Mouse (Mus musculus) neural tube, embryonic 11.5 days (tissue): ENCODE data around the gene Optc. TPM values are rescaled to one million over a fixed set of nuclear protein-coding genes. Genes with fewer than 3 reads are reported as not detected.
A peak's percentile ranks its signal among the peaks of the same experiment; 100 is the strongest.

Experiments
- ATAC-seq: fragments of 200-750 bp; cut with Nextera tagmentation; 2 replicates; pipeline ENCODE4 v1.8.0; 2017; ENCODE audit warnings: moderate number of reproducible peaks, mild to moderate bottlenecking, moderate TSS enrichment, moderate library complexity; ENCODE audit not compliant: insufficient read depth, low FRiP score, low TSS enrichment
- DNase-seq: peaks from one replicate; pipeline ENCODE4 v3.0.0-alpha.2; 2015; ENCODE audit warnings: low spot score
- H3K27ac ChIP-seq: fragments of 300-500 bp; sonication (generic); 2 replicates; pipeline ENCODE4 v1.5.1; 2014; ENCODE audit warnings: low read depth, mild to moderate bottlenecking, low read length
- H3K27me3 ChIP-seq: fragments of 300-500 bp; sonication (generic); 2 replicates; pipeline ENCODE4 v1.6.1; 2014; ENCODE audit warnings: mild to moderate bottlenecking, low read length, mixed read lengths; ENCODE audit not compliant: control insufficient read depth, insufficient read depth
- H3K36me3 ChIP-seq: fragments of 300-500 bp; sonication (generic); 2 replicates; pipeline ENCODE4 v1.6.1; 2014; ENCODE audit warnings: mild to moderate bottlenecking, low read length, moderate library complexity, mixed read lengths; ENCODE audit not compliant: control insufficient read depth, insufficient read depth
- H3K4me1 ChIP-seq: fragments of 300-500 bp; sonication (generic); 2 replicates; pipeline ENCODE4 v1.6.1; 2014; ENCODE audit warnings: low read length, mixed read lengths; ENCODE audit not compliant: control insufficient read depth, insufficient read depth
- H3K4me2 ChIP-seq: fragments of 300-500 bp; sonication (generic); 2 replicates; pipeline ENCODE4 v1.6.1; 2014; ENCODE audit warnings: low read depth, mild to moderate bottlenecking, moderate library complexity
- H3K4me3 ChIP-seq: fragments of 300-500 bp; sonication (generic); 2 replicates; pipeline ENCODE4 v1.5.1; 2014; ENCODE audit warnings: low read depth, low read length
- H3K9ac ChIP-seq: fragments of 300-500 bp; sonication (generic); 2 replicates; pipeline ENCODE4 v1.6.1; 2014; ENCODE audit warnings: mild to moderate bottlenecking, low read length
- H3K9me3 ChIP-seq: fragments of 300-500 bp; sonication (generic); 2 replicates; pipeline ENCODE4 v1.6.1; 2016; ENCODE audit warnings: low read length; ENCODE audit not compliant: control insufficient read depth
- WGBS: fragments of 180-500 bp; shearing (Covaris S2); extraction: QIAGEN DNeasy Blood & Tissue Kit; methylation state at CpG from one replicate; pipeline ENCODE4 v1.1.7; 2014; 5-methylcytosine and 5-hydroxymethylcytosine counted together
- polyA plus RNA-seq: library from polyadenylated mRNA; unstranded; fragments of >200 nt; fragmentation: Nextera tagmentation; extraction: Ambion mirVana; gene quantifications from 2 replicates; pipeline ENCODE4 v1.2.1, GENCODE M21; 2014

The Optc gene
- polyA plus RNA-seq, 1 experiment from 2014 or later: 1.5 TPM

DNA sequence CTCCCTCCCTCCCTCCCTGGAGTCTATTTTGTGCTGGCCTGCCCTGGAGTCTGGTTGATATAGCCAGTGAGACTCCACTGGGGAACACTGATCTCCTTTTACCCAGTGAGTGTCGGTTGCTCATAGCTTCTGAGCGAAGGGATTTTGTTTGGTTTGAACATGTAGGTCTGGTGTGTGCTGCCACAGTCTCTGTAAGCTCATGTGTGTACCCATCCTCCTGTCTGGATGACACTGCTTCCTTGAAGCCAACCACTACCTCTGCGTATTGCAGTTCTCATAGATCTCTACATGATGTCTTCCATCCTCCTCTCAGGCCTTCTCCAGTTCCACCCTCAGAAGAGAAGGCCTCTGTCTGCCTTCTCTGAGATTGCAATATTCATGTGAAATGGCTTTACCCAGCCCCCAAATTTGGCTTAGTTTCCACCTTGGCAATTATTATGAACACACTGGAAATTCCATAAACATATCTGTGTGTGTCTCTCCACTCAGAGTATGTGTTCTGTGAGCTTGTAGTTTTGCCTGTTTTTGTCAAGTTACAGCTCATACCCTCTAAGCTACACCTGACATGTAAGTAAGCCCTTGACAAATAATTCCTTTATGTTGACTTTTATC lies 32.8 kb upstream of the Optc start:
- 89% methylated on average over 3 of the region's 3 CpGs for WGBS

DNA sequence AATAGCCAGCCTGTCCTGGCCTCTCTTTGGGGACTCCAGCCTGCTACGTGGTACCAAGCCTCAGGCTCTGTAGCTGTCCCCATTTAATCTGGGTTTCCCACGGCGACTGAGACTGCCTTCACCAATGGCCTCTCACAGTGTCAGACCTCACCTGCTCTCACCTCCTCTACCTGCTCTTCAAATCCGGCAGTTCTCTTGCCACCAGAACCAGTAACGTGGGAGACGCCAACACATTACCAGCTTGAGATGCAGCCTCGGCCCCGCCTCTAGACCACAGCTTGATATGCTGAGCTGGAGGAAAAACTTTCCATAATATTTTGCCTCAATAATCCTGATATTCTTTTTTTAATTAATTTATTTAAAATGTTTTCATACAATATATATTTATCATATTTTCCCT lies 31.9 kb upstream of the Optc start:
- ATAC-seq: no peak
- Histone ChIP-seq H3K4me2 (no peak overlapping the region), H3K27me3 (no peaks in the 10 kb centered on the region), H3K9me3 (no peaks in the 10 kb centered on the region), H3K9ac (no peak overlapping the region), H3K4me1 (no peaks in the 10 kb centered on the region), H3K36me3 (no peaks in the 10 kb centered on the region), H3K4me3 (no peak overlapping the region), H3K27ac (no peak overlapping the region)
- no peak for DNase-seq
- 86% methylated on average over 8 of the region's 8 CpGs for whole genome bisulfite sequencing

More for the DNA sequence above, 32.8 kb upstream of the Optc start:
- Histone ChIP-seq H3K36me3 (no peaks in the 10 kb centered on the region), H3K27ac (no peak overlapping the region), H3K4me3 (no peak overlapping the region), H3K4me2 (no peak overlapping the region), H3K9me3 (no peaks in the 10 kb centered on the region), H3K4me1 (no peaks in the 10 kb centered on the region), H3K27me3 (no peaks in the 10 kb centered on the region), H3K9ac (no peak overlapping the region)
- ATAC-seq: no peak
- no peak for DNase-seq

GRCm38 (mm10) chr1:133936169-133936568 lies 28.4 kb upstream of the Optc start:
- Histone ChIP-seq H3K9ac (no peak overlapping the region), H3K4me1 (no peaks in the 10 kb centered on the region), H3K9me3 (no peaks in the 10 kb centered on the region), H3K4me3 (no peak overlapping the region), H3K27ac (no peak overlapping the region), H3K27me3 (no peaks in the 10 kb centered on the region), H3K36me3 (no peaks in the 10 kb centered on the region), H3K4me2 (no peak overlapping the region)
- 95% methylated on average over 3 of the region's 3 CpGs for WGBS
- ATAC-seq: no peak
- DNase-seq: no peak

GRCm38 (mm10) chr1:133934354-133934963 lies 26.7 kb upstream of the Optc start:
- WGBS: 73% methylated on average over 10 of the region's 10 CpGs
- Histone ChIP-seq H3K9me3 (no peaks in the 10 kb centered on the region), H3K4me2 (no peak overlapping the region), H3K36me3 (no peaks in the 10 kb centered on the region), H3K4me3 (no peak overlapping the region), H3K27me3 (no peaks in the 10 kb centered on the region), H3K27ac (no peak overlapping the region), H3K4me1 (no peaks in the 10 kb centered on the region), H3K9ac (no peak overlapping the region)
- ATAC-seq: no peak
- DNase-seq: no peak

DNA sequence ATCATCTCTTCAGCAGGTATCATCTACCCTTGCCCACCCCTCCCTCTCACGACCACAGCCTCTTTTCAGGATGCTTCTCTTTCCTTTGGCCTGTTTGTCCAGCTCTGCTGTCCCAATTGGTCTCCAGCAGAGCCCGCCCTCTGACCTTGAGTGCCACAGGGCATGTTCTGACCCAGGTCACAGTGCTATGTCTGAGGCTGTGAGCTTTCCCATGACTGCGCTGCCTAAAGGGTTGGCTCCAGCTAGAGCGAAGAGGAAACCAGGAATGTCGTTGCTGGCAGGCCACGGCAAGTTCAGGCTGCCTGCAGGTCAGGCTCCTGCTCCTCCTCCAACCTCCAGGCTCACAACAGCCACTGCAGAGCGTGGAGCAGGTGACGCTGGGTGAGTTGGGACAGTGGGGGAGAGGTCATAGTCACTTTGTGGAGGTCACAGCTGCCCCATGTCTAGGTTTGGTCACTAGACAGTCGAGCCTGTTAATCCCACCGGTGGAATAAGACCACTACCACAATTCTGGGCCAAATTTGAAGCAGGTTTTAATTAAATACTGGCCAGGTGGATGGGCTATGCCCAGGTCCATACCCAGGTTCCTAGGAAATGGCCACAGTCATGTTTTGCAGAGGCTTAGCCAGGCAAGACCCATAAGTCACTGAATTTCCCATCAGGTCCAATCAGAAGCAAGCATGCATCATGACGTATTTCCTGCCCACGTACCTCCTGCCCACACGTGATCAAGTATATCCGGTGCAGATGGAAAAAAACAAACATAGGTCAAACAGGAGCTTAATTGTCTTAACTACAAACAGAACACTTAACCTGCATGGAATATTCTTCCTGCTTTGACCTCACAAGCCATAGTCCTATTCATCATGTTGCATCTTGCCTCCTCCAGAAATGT lies 25.7 kb upstream of the Optc start:
- H3K9ac ChIP-seq: no peak overlapping the region
- ATAC-seq: no peak
- H3K4me2 ChIP-seq: no peak overlapping the region
- no peak overlapping the region for H3K27ac ChIP-seq
- no peaks in the 10 kb centered on the region for H3K4me1 ChIP-seq
- 58% methylated on average over 14 of the region's 14 CpGs for WGBS
- no peak overlapping the region for H3K4me3 ChIP-seq
- DNase-seq: no peak
- H3K9me3 ChIP-seq: no peaks in the 10 kb centered on the region
- H3K27me3 ChIP-seq: no peaks in the 10 kb centered on the region
- H3K36me3 ChIP-seq: no peaks in the 10 kb centered on the region

GRCm38 (mm10) chr1:133929980-133930379 lies 22.2 kb upstream of the Optc start:
- H3K4me2 ChIP-seq: no peak overlapping the region
- ATAC-seq: no peak
- 53% methylated on average over 3 of the region's 3 CpGs for WGBS
- H3K36me3 ChIP-seq: no peaks in the 10 kb centered on the region
- no peak overlapping the region for H3K9ac ChIP-seq
- no peaks in the 10 kb centered on the region for H3K9me3 ChIP-seq
- H3K27ac ChIP-seq: no peak overlapping the region
- no peak overlapping the region for H3K4me3 ChIP-seq
- H3K4me1 ChIP-seq: no peaks in the 10 kb centered on the region
- no peak for DNase-seq
- no peaks in the 10 kb centered on the region for H3K27me3 ChIP-seq

DNA sequence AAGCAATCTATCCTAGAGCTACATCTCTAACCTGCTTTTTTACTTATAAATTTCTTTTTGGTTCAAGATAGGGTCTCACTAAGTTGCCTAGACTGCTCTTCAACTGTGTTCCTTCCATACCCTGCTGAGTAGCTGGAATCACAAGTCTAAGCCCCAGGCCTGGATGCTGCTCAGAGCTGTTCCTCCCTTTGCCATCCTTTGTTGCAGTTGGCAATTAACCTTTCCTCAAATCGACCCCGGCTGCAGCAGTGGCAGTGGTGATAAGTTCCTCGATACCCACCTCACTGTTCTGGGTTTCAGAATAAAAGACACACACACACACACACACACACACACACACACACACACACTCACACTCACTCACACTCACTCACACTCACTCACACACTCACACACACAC lies 17.4 kb upstream of the Optc start:
- DNase-seq: no peak
- WGBS: 90% methylated on average over 3 of the region's 3 CpGs
- ATAC-seq: no peak

GRCm38 (mm10) chr1:133924141-133924875 lies 16.5 kb upstream of the Optc start:
- Histone ChIP-seq H3K27me3 (no peaks in the 10 kb centered on the region), H3K4me1 (no peaks in the 10 kb centered on the region), H3K4me2 (no peak overlapping the region), H3K36me3 (no peaks in the 10 kb centered on the region), H3K27ac (no peak overlapping the region), H3K9me3 (no peaks in the 10 kb centered on the region), H3K4me3 (no peak overlapping the region), H3K9ac (no peak overlapping the region)
- no peak for ATAC-seq
- DNase-seq: peak; percentile 49
- WGBS: 28% methylated on average over 7 of the region's 7 CpGs

More for the DNA sequence above, 17.4 kb upstream of the Optc start:
- H3K4me1 ChIP-seq: no peaks in the 10 kb centered on the region
- H3K4me3 ChIP-seq: no peak overlapping the region
- H3K4me2 ChIP-seq: no peak overlapping the region
- H3K27me3 ChIP-seq: no peaks in the 10 kb centered on the region
- no peak overlapping the region for H3K27ac ChIP-seq
- no peak overlapping the region for H3K9ac ChIP-seq
- no peaks in the 10 kb centered on the region for H3K36me3 ChIP-seq
- no peaks in the 10 kb centered on the region for H3K9me3 ChIP-seq
